Mouse (Mus musculus): ENCODE results near the gene Vwa5b1. TPM values are rescaled to one million over a fixed set of nuclear protein-coding genes. Genes with fewer than 3 reads are reported as not detected.

The Vwa5b1 gene
- polyA plus RNA-seq, 1 experiment from 2014 or later = 0.19 TPM

GRCm38 (mm10) chr4:138524769-138525168 lies 110.9 kb downstream of the Vwa5b1 start:
- no peak for ATAC-seq
- H3K36me3 ChIP-seq = no peaks in the 10 kb centered on the region
- H3K27ac ChIP-seq = no peak overlapping the region

GRCm38 (mm10) chr4:138523775-138524174 lies 111.9 kb downstream of the Vwa5b1 start:
- 24% methylated on average over 7 of the region's 7 CpGs for WGBS
- H3K27me3 ChIP-seq (replicated peaks) = 0 out of 2 replicates have a peak, but pooled peaks cover 4% of the 10 kb centered on the region
- no peak overlapping the region for H3K9ac ChIP-seq
- 0 out of 2 replicates have a peak, but pooled peaks cover 5% of the 10 kb centered on the region for H3K4me1 ChIP-seq (replicated peaks)
- no peak overlapping the region for H3K27ac ChIP-seq
- no peak overlapping the region for H3K4me2 ChIP-seq (replicated peaks)
- H3K36me3 ChIP-seq = no peaks in the 10 kb centered on the region
- no peak for ATAC-seq
- no peak overlapping the region for H3K4me3 ChIP-seq (replicated peaks)
- no peaks in the 10 kb centered on the region for H3K9me3 ChIP-seq

More at GRCm38 (mm10) chr4:138524769-138525168, 110.9 kb downstream of the Vwa5b1 start:
- no peaks in the 10 kb centered on the region for H3K9me3 ChIP-seq
- H3K4me1 ChIP-seq (replicated peaks) = 0 out of 2 replicates have a peak, but pooled peaks cover 5% of the 10 kb centered on the region
- no peak overlapping the region for H3K9ac ChIP-seq
- 74% methylated on average over 9 of the region's 9 CpGs for WGBS
- no peak overlapping the region for H3K4me3 ChIP-seq (replicated peaks)
- no peak overlapping the region for H3K4me2 ChIP-seq (replicated peaks)
- 0 out of 2 replicates have a peak, but pooled peaks cover 4% of the 10 kb centered on the region for H3K27me3 ChIP-seq (replicated peaks)

- 0 out of 2 replicates have a peak, but pooled peaks cover 5% of the 10 kb centered on the region for H3K4me1 ChIP-seq (replicated peaks)
- peak; percentile 43; the same call in 1 of the 2 replicates for ATAC-seq
- H3K4me2 ChIP-seq (replicated peaks) = no peak overlapping the region
- WGBS = 17% methylated on average over 7 of the region's 7 CpGs
- H3K27me3 ChIP-seq (replicated peaks) = 0 out of 2 replicates have a peak, but pooled peaks cover 2% of the 10 kb centered on the region
- no peaks in the 10 kb centered on the region for H3K9me3 ChIP-seq
- H3K27ac ChIP-seq = no peak overlapping the region
- no peak overlapping the region for H3K9ac ChIP-seq
- no peak overlapping the region for H3K4me3 ChIP-seq (replicated peaks)
- H3K36me3 ChIP-seq = no peaks in the 10 kb centered on the region
These were observed 113.4 kb downstream of the Vwa5b1 start for GRCm38 (mm10) chr4:138522296-138522695.

- Histone ChIP-seq H3K36me3 (no peaks in the 10 kb centered on the region), H3K4me2 (replicated peaks) (no peak overlapping the region), H3K4me3 (replicated peaks) (no peak overlapping the region), H3K9ac (no peak overlapping the region), H3K9me3 (no peaks in the 10 kb centered on the region), H3K27me3 (replicated peaks) (0 out of 2 replicates have a peak, but pooled peaks cover 5% of the 10 kb centered on the region), H3K27ac (no peak overlapping the region), H3K4me1 (replicated peaks) (0 out of 2 replicates have a peak, but pooled peaks cover 2% of the 10 kb centered on the region)
- WGBS = 54% methylated on average over 9 of the region's 9 CpGs
- ATAC-seq = no peak
These were observed 118.4 kb downstream of the Vwa5b1 start for GRCm38 (mm10) chr4:138517153-138517789.

GRCm38 (mm10) chr4:138516448-138516847 lies 119.2 kb downstream of the Vwa5b1 start:
- H3K36me3 ChIP-seq = no peaks in the 10 kb centered on the region
- no peaks in the 10 kb centered on the region for H3K9me3 ChIP-seq
- 0 out of 2 replicates have a peak, but pooled peaks cover 5% of the 10 kb centered on the region for H3K27me3 ChIP-seq (replicated peaks)
- H3K9ac ChIP-seq = no peak overlapping the region
- no peak overlapping the region for H3K4me2 ChIP-seq (replicated peaks)
- H3K27ac ChIP-seq = no peak overlapping the region
- ATAC-seq = 0 out of 2 replicates have a peak, but pooled peaks have one; percentile 25
- WGBS = 61% methylated on average over 3 of the region's 3 CpGs
- no peak overlapping the region for H3K4me3 ChIP-seq (replicated peaks)
- no peaks in the 10 kb centered on the region for H3K4me1 ChIP-seq (replicated peaks)

Other genes with a start within 250 kb of the Vwa5b1 start
- 0.05 TPM in 1 of 2 replicates, not detected in the other for gene Fam43b, start 239.4 kb downstream of the Vwa5b1 start, polyA plus RNA-seq (2015; fragmentation: Nextera tagmentation; extraction: Ambion mirVana)
- gene Mul1, start 201.2 kb downstream of the Vwa5b1 start, polyA plus RNA-seq (2015; fragmentation: Nextera tagmentation; extraction: Ambion mirVana) = 24.9 and 25.7 TPM in 2 replicates
- gene Camk2n1, start 181.6 kb downstream of the Vwa5b1 start, polyA plus RNA-seq (2015; fragmentation: Nextera tagmentation; extraction: Ambion mirVana) = 4.8 and 5.5 TPM in 2 replicates
- gene Pla2g2c, start 88.9 kb upstream of the Vwa5b1 start, polyA plus RNA-seq (2015; fragmentation: Nextera tagmentation; extraction: Ambion mirVana) = 0.23 and 0.25 TPM in 2 replicates
- gene Ubxn10, start 101.3 kb upstream of the Vwa5b1 start, polyA plus RNA-seq (2015; fragmentation: Nextera tagmentation; extraction: Ambion mirVana) = 1.3 and 1.7 TPM in 2 replicates
- gene Pla2g2f, start 121.7 kb upstream of the Vwa5b1 start, polyA plus RNA-seq (2015; fragmentation: Nextera tagmentation; extraction: Ambion mirVana) = 1.5 and 2.6 TPM in 2 replicates
- gene Pla2g2d, start 139.9 kb upstream of the Vwa5b1 start, polyA plus RNA-seq (2015; fragmentation: Nextera tagmentation; extraction: Ambion mirVana) = 0.92 and 0.99 TPM in 2 replicates
- 0.15 and 0.29 TPM in 2 replicates for gene Pla2g5, start 227.6 kb upstream of the Vwa5b1 start, polyA plus RNA-seq (2015; fragmentation: Nextera tagmentation; extraction: Ambion mirVana)
- not detected in 2 replicates for gene Gm13030, start 238.1 kb upstream of the Vwa5b1 start, polyA plus RNA-seq (2015; fragmentation: Nextera tagmentation; extraction: Ambion mirVana)
- gene Pla2g2e, start 242.1 kb upstream of the Vwa5b1 start, polyA plus RNA-seq (2015; fragmentation: Nextera tagmentation; extraction: Ambion mirVana) = not detected in 2 replicates